Mouse (Mus musculus) hindlimb bud, embryonic 11.5 days (tissue): ENCODE measurements at regions not wholly inside any gene's neighbourhood (a gene's known extent, or its start where the extent isn't known, plus 50 kb on each side); places are given as distances from the start of the nearest gene placed in this dataset.
A peak's percentile ranks its signal among the peaks of the same experiment; 100 is the strongest.

ENCODE experiments used
- DNase-seq: peaks from one replicate; pipeline ENCODE4 v3.0.0-alpha.2; 2012; ENCODE audit warnings: low read depth, low spot score; ENCODE audit errors: extremely low spot score

DNA sequence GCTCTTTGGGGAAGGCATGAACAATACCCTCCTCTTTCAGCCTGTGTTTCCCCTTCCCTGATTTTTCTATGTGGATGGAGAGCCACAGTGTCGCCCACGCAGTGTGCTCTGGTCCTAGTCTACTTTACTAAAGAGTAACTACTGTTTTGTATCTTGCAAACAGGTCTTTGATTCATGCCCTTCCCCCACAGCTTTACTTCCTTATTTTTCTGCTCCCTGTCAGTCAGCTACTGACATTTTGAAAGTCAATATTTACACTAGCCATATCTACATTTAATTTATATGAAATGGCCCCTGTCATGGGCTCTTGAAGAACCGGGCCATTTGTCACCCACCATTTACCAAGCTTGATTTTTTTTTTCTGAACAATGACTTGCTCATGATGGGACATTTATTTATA lies 168.7 kb upstream of the Stt3b start:
- no peak for DNase-seq

DNA sequence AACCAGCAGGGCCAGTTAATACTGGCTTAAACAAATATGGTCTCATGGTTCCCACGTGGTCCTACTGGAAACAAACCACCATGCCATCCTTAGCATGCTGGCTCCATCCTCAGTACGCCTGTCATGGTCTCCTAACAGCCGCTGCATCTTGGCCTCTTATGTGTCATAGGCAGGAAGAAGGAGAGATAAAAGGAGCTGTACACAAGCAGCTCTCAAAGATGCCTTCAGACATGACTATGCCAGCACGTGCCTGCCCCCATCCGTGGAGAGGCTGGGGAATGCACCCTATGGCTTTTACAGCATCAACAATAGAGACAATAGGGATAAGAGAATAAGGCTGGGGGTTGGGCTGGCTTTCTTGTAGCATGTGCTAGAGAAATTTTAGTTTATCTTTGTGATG lies 171.0 kb upstream of the Stt3b start:
- no peak for DNase-seq

DNA sequence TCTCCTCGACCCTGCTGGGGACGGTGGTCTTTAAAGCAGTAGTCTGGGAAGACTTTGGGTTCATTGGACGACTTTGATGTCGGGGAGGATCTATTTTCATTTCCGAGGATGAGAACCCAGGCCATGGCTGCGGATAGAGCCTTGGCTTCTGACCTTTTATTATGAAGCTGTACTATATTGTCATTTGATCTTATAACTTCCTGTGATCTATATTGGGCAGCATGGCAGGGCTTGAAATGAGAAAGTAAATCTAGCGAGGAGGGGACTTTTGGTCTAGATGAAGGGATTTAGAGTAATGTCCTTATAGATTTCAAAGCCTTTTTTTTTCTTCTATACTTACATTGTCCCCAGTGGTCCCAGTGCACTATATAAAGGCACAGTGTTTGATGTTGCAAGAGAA lies 172.8 kb upstream of the Stt3b start:
- DNase-seq: no peak

DNA sequence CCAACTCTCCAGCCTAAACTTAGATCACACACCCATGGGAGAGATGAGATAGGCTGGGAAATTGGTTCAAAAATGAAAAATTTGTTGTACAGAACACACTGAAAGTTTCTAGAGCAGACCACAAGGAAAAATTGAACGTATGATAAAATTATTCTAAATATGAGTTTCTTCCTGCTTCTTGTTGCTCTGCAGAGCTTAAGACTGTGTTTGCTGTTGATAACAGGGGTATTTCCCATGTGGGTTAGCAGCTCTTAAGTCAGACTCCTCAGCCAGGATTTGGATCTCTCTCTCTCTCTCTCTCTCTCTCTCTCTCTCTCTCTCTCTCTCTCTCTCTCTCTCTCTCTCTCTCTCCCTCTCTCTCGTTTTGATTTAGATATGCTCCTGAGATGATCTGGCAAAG lies 173.5 kb upstream of the Stt3b start:
- no peak for DNase-seq

DNA sequence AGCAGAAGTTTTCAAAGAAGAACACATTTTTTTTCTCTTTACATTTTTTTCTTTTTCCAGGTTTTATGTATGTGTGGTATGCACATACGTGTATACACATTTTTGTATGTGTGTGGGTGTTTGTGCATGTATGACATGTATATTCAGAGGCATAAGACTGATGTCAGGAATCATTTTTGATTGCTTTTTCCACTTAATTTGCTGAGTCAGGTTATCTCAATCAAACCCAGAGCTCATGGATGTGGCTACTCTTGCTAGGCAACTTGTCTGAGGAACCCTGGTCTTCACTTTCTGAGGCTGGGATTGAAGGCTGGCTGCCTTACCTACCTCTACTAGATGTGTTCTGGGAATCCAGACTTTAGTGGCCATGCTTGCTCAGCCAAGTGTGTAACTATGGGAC lies 174.2 kb upstream of the Stt3b start:
- DNase-seq: no peak

DNA sequence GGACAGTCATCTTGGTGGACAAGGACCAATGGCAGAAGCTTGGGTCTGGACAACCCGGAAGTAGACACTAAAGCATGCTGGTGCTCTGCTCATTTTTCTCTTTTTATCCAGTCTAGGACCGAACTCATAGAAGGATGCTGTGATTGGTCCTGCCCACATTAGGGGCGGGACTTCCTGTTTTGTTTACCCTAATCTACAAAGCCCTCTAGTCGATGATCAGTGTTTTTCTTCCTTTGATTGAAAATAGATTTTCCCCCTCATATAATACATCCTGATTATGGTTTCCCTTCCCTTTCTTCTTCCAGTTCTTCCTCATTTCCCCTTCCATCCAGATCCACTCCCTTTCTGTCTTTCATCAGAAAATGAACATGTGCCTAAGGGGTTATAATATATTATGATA lies 175.0 kb upstream of the Stt3b start:
- DNase-seq: no peak

DNA sequence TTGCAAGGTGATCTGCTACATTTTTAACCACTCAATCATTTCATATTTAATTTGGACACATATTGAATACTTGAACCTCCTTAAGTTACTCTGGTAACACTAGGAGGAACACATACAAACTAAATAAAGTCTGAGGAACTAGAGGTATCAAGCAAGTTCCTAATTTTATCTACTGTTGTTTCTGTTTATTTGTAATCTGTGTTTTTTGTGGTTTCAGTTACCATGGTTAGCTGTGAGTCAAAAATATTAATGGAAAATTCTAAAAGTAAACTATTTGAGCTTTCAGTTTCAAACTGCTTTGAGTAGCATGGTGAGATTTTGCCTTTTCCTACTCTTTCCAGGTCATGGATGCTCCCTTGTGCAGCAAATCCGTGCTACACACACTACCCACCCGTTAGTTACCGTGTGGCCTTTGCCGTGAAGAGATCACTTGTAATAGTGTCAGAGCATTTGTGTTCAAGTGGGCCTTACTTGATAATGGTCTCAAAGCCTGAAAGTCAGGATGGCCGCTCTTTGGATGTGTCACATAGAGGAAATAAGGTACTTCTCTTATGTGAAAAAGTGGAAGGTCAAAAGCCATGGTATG lies 177.0 kb upstream of the Stt3b start:
- no peak for DNase-seq

DNA sequence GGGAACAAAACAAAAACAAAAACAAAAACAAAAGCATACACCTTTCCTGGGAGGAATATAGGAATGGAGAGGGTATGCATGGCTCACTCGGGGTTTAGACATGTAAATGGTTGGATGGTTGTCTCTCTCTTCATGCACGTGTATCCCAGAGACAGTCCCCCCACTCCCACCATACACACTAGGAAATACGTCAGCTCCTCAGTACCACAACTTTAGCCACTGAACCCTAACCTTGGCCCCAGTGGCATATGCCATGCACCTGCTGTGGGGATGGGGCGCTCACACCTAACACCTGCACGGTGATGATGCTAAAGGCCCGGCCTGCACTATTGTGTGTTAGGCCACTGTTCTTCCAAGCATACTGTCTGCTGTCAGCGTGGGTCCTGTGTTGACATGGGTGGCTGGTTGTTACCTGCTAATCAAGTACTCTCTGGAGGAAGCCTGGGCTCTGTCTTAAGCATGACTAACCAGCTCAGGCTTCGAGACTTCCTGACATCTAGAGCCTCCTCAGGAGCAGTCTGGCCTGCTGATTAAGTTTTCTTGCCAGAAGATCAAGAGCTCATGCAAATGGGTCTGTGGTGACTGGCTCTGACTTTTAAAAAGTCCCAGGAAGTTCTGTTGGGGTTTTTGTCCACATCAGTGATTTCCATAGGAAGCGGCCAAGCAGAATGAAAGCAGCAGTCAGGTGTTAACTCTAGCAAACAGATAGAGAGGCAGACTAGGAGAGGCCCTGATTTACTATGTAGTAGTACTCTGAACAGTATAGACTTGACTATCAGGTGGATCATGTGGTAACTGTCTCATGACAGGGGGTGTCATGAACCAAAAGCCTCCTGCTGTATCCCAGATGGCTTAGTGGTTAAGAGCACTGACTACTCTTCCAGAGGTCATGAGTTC lies 178.9 kb upstream of the Stt3b start:
- DNase-seq: no peak

DNA sequence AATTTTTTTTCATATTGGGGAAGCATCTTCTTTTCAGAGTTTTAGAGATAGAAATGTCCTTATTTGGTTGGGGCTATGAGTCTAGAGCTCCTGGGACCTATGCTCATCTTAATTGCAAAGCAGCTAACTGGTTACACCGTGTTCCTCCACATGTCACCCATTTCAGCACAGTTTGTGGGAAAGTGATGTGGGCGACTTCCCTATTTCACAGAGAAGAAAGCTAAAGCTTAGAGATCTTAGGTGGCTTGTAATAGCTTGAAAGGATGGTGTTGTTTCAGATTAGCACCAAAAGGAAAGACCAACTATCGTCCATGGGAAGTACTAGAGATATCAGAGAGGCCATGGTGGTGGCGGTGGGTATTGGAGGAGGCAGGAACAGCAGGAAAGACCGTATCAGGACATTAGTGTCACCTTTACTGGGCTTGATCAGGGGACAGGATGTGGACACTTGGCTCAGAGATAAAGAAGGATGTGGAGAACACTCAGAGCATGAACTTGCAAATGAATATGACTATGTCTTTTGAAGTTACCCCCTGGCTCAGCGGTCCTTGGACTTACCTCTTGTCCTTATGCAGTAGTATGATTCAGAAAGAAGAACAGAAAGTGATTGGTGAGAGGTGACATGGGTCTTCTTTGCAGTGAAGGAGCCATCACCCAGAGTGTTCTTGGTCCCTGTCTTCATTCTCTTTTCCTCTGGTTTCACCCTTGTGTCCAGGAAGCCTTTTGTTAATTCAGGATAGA lies 182.4 kb upstream of the Stt3b start:
- no peak for DNase-seq

DNA sequence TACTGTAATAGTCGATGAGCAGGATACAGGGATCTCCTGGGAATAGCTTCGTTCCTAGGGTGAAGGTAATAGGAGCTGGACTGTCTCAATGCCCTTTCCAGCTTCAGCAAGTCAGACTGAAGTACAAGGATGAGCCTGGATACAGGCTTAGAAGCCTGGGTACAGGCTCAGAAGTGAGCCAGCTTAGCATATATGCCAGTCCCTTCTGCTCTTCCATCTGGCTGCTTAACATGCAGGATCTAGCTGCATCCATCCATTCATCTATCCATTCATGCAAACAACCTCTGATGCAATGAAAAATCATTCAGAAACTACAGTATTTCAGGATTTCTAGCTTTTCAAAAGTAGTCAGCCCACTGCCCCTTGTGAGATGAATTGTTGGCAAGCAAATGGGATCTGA lies 183.5 kb upstream of the Stt3b start:
- DNase-seq: no peak

DNA sequence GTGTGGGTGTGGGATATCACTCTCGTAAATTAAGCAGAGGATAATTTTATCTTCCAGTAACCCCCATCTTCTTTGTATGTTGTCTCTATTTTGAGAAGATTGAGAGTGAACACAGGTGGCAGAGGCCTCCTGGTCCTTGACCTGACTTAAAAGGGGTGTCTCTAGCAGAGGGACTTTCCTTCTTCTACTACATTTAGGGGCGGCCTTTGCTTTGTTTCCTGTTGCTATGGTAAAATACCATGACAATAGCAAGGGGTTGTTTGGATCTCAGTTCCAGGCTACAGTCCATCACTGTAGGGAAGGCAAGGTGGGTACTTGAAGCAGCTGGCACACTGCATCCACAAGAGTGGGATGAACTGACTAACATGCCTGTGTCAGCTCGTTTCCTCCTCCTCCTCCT lies 189.3 kb upstream of the Stt3b start:
- no peak for DNase-seq

DNA sequence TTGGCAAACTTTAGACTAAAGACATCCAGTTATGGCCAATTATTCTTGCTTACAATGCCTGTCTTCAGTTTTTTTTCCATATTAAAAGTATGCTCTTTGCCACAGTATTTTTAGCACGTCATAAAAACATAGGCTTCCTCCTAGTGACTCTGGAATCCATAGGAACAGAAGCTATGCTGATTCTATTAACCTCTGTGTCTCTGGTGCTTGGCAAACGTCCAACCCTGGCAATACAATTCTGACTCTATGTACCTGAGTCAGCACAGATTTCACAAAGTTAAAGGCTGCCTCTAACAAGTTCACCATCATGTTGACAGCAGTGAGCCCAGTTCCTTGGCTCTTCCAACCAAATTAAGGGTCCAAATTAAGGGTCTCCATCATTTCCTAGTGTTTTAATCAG lies 194.6 kb upstream of the Stt3b start:
- DNase-seq: no peak

DNA sequence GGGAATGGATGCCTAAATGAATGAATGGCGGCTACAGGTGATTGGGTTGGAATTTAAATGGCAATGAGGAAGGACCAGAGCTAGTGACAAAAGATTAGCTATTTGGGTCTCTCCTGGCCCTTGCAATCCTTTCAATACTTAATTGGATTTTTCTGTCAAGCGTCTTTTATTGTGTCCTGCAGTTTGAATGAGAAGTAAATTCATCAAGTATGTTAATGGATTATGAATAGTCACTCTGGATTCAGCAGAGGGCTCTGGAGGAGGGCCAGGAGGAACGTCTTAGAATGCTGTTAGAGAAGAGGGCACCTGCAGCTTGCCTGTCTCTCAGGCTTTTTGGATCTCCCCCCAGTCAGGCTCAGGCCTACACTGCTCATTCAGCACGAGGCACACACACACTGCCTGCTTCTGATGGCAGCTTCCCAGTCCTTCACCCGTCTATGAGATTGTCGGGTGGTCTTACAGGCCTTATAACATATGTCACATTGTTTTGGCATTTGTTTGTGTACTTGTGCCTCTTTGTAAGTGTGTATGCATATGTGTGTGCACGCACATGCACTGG lies 197.0 kb upstream of the Stt3b start:
- no peak for DNase-seq

DNA sequence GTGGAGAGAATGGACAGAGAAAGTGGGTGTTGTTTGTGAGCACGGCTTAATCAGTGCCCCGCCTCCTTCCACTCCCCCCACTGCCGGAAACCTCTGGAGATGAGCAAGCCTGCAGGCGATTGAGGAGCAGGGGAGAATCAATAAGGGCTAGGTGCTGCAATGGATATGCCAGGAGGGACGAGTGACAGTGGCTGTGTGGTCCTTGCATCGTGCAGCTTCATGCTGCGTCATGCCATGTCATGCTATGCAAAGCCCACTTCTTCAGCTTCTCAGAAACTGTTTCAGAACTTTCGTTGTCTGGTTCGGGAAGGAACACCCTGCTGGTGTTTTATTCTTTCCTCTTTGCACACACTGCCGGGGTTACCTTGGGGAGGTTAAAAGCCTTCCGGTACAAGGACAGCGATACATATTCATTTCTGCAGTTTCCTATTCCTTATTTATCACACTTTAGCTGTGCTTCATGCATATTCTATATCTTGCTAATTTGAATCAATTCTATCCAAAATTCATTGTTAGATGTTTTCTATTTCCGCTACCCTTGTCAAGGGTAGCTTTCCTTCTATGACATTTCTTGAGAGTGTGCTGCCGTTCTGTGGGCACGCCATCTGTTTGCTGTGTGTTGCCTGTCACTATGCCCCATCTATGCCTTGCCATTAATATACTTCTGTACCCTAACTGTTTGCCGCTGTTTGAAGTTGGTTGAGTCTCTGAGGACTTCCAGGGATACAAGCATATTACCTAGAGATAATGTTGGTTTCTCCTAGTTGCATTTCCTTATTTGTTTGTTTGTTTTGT lies 202.8 kb upstream of the Stt3b start:
- DNase-seq: no peak

DNA sequence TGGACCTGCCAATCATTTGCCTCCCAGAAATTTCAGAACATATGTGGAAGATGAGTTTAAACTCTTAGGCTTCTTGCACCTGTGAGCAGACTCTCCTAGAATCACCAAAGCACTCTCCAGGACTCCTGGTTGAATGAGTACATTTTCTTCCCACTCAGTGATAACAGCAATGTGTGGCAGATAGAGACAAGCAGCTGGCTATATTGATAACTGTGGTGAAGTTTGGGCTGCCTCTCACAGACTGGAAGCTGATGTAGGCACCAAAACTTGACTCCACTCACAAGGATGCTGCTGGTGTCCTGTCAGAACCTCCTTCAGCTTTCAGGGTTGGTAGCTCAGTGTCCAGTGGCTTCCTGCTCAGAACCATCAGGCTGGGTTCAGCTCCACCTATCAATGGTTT lies 207.7 kb upstream of the Stt3b start:
- DNase-seq: no peak

DNA sequence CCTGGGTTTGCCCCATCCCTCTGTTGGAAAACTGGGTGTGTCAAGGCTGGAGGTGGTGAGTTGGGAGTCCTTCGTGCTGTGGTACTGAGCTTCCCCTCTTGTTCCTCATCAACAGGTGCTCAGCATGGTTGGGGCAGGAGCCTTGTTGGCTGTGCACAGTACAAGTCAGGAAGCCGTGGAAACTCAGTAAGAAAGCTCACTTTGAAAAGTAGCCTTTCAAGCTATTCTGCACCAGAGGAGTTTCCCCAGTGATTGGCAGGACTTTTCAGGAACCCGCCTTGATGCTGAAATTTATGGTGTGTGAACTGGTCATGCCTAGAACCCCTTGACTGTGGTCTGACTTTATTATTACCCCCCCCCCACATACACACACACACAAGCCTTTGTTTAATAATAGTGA lies 213.9 kb upstream of the Stt3b start:
- DNase-seq: no peak

DNA sequence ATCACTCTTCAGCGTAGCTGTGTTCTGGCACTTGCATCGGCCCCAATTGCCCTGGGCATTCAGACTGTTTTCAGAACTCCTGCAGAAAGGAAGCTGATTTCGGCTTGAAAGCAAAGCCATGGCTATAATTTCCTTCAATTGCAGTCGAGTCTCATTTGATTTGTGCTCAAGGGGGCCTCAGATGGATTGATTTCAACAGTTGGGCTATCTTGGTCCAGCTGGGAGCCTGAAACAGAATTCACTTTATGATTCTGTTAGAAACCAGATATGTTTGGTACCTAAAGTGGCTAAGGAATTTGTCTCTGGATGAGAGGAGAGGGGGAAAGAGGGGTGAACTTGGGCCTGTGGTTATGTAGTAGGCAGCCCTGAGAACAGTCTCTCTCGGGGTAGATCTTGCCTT lies 214.4 kb upstream of the Stt3b start:
- no peak for DNase-seq

DNA sequence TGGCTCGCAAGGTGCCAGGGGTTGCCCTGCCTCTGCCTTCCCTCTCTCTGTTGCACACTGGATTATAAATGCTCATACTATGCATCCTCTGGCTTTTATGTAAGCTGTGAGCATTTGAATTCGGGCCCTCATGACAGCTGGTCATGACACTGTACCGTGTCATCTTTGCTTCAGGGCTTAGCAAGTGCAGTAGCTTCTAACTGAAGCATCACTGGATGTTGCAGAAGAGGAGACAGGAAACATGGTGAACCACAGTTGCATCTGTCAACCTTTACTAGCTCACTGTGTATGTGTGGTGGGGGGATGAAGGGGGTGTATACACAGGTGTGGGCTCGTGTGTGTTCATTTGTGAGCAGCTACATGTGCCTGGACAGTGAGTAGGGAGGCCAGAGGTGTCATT lies 216.1 kb upstream of the Stt3b start:
- no peak for DNase-seq

DNA sequence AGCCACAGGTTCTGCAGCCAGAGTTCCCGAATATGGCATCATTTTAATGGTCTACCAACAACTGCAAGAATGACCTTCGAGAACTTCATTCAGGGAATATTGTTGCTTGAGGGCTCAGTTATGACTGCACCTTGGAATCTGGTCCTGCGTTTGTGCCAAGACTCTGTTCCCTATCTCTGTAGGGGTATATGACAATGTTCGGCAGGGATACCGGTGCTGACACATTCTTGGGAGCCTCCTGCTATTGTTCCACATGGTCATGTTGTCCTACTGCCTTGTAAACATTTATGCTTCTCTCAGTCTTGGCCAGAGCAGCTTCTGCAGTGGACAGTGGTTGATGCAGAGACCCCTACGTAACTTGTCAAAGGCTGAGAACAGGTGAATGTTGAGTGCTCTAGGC lies 216.8 kb upstream of the Stt3b start:
- no peak for DNase-seq

DNA sequence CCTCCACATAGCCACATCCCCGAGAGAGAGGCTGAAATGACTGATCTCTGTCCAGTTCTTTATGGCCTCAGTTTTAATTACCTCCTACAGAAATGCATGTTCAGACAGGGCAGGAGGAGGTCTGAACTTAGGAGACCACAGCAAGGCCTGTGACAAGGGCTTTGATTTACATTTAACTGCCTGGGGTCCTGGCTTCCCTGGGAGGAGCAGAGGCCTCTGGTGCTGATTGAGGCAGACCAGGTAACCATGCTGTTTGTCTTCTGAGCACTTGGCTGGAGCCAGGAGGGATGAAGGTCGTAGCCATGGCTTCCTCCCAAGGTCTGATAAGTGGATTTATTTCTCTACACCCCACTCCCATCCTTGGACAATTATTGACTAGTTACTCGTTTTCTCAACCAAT lies 224.0 kb upstream of the Stt3b start:
- DNase-seq: peak; percentile 18

DNA sequence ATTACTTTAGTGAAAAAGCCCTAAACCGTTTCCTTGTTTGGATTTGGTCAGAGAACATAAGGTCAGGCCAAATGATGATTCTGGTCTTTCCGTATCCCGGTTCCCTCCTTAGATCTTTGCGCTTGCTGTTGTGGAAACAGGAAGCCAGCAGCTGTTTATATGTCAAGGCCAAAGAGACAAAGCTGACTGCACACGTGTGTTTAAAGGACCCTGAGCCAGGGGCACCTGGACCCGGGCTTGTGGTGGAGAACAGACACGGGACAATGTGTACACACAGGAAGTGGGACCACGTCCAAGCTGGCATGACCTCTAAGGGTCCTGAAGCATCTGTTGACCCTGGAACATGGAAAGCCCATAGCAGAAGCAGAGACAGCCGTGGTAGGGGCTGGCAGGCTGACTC lies 233.4 kb upstream of the Stt3b start:
- no peak for DNase-seq
